ENCODE assay signal across 9 mouse cellular contexts in genomic region chr9:21961366-21961980, GRCm38 (mm10). TPM values are rescaled to one million over a fixed set of nuclear protein-coding genes. Genes with fewer than 3 reads are reported as not detected.
DNase-seq lines count a peak whose midpoint lies in the region; ATAC-seq and TF ChIP-seq lines count a peak whose summit lies in the region.
"Had no signal": no experiment of that assay in that cellular context is flagged by ENCODE, and none has a peak within 500 bp of the region (broad histone marks: within the 10 kb centered on the region; RNA-seq: fewer than 3 reads in every experiment).

No protein-coding gene starts in this region.

- TF ChIP-seq EP300 in liver, postnatal 0 days (IDR thresholded peaks at IDR 0.05; ENCODE audit: low read depth) = no peak

- H3K4me3 ChIP-seq in heart, embryonic 15.5 days = peak overlapping the region; percentile 59
- peak overlapping the region; percentile 37 for H3K4me3 ChIP-seq in hindbrain, embryonic 12.5 days
- peak overlapping the region; percentile 74 for H3K4me3 ChIP-seq in liver, postnatal 0 days (ENCODE audit: low read depth, low read length)

- peak overlapping the region; percentile 55; the same call in 1 of the 2 replicates for H3K9ac ChIP-seq in heart, embryonic 15.5 days
- 0 out of 2 replicates have a peak overlapping the region, but pooled peaks have one; percentile 35 for H3K9ac ChIP-seq in hindbrain, embryonic 12.5 days
- peak overlapping the region; percentile 70 for H3K9ac ChIP-seq in liver, postnatal 0 days (replicated peaks)

- no peaks in the 10 kb centered on the region for H3K36me3 ChIP-seq in heart, embryonic 15.5 days
- H3K36me3 ChIP-seq in hindbrain, embryonic 12.5 days = no peaks in the 10 kb centered on the region
- peaks cover 32% of the 10 kb centered on the region for H3K36me3 ChIP-seq in liver, postnatal 0 days (replicated peaks; ENCODE audit: insufficient read depth, low read length)

- no peak overlapping the region for H3K27ac ChIP-seq in heart, embryonic 15.5 days
- H3K27ac ChIP-seq in hindbrain, embryonic 12.5 days = no peak overlapping the region
- H3K27ac ChIP-seq in liver, postnatal 0 days (ENCODE audit: low read depth) = peak overlapping the region; percentile 81
- H3K27ac ChIP-seq: macrophage had no signal

- no peak for ATAC-seq in heart, embryonic 15.5 days (replicated peaks; ENCODE audit: insufficient number of reproducible peaks, insufficient read depth, low FRiP score, low read depth)
- ATAC-seq in hindbrain, embryonic 12.5 days (ENCODE audit: low FRiP score) = no peak
- no peak for ATAC-seq in liver, postnatal 0 days

- peaks cover 39% of the 10 kb centered on the region for H3K4me1 ChIP-seq in heart, embryonic 15.5 days (replicated peaks)
- H3K4me1 ChIP-seq in hindbrain, embryonic 12.5 days = peaks cover 27% of the 10 kb centered on the region
- peaks cover 34% of the 10 kb centered on the region for H3K4me1 ChIP-seq in liver, postnatal 0 days (ENCODE audit: insufficient read depth)

- H3K4me2 ChIP-seq in heart, embryonic 15.5 days = peak overlapping the region; percentile 98
- H3K4me2 ChIP-seq in hindbrain, embryonic 12.5 days (replicated peaks) = peak overlapping the region; percentile 59
- H3K4me2 ChIP-seq in liver, postnatal 0 days (ENCODE audit: low read depth, low read length) = peak overlapping the region; percentile 71

- WGBS in heart, embryonic 15.5 days = 2% methylated on average over 35 of the region's 35 CpGs
- WGBS in hindbrain, embryonic 12.5 days = 2% methylated on average over 35 of the region's 35 CpGs
- WGBS in liver, postnatal 0 days (ENCODE audit: insufficient replicate concordance) = 4% methylated on average over 35 of the region's 35 CpGs

- H3K27me3 ChIP-seq in heart, embryonic 15.5 days = peaks cover 32% of the 10 kb centered on the region
- H3K27me3 ChIP-seq in hindbrain, embryonic 12.5 days = peaks cover 55% of the 10 kb centered on the region
- 0 out of 2 replicates have a peak, but pooled peaks cover 11% of the 10 kb centered on the region for H3K27me3 ChIP-seq in liver, postnatal 0 days (ENCODE audit: insufficient read depth, low read length)

- TF ChIP-seq CTCF in liver, postnatal 0 days (IDR thresholded peaks at IDR 0.05; ENCODE audit: low read depth) = 0 out of 2 replicates have a peak, but pooled peaks have one; percentile 7

- no peak for DNase-seq in heart, postnatal 4 days
- peak; percentile 19 for DNase-seq in Muller cell, postnatal 12 days (ENCODE audit: inconsistent ontology term)
- peak; percentile 47 for DNase-seq in liver, postnatal 0 days
- no peak for DNase-seq in adipocyte (ENCODE audit: low spot score)
- no peak for DNase-seq in cerebellum, adult 11-12 months
- DNase-seq in thymus, adult 18-20 months = no peak

- no peaks in the 10 kb centered on the region for H3K9me3 ChIP-seq in heart, embryonic 15.5 days (replicated peaks)
- H3K9me3 ChIP-seq in hindbrain, embryonic 12.5 days (replicated peaks) = no peaks in the 10 kb centered on the region
- no peaks in the 10 kb centered on the region for H3K9me3 ChIP-seq in liver, postnatal 0 days (ENCODE audit: low read length)

RNA-seq across cellular contexts. Expression of gene Epor, which starts 1.8 kb away (rescaled TPM):
- polyA plus RNA-seq in heart, embryonic 15.5 days (2015; fragmentation: Nextera tagmentation; extraction: Ambion mirVana) = 2.9 and 4.7 TPM in 2 replicates
- 1 to 10 TPM; 1.7 to 2.1 TPM for total RNA-seq in heart, postnatal 4 days (2021)
- 4.3 TPM in 2 replicates for polyA plus RNA-seq in hindbrain, embryonic 12.5 days (2016; fragmentation: Nextera tagmentation; extraction: Ambion mirVana)
- 40.6 and 41.6 TPM in 2 replicates for polyA plus RNA-seq in liver, postnatal 0 days (2015; fragmentation: Nextera tagmentation; extraction: Ambion mirVana)

RNA-seq across cellular contexts. Expression of gene Swsap1, which starts 5.9 kb away (rescaled TPM):
- polyA plus RNA-seq in heart, embryonic 15.5 days (2015; fragmentation: Nextera tagmentation; extraction: Ambion mirVana) = 4.4 and 5.2 TPM in 2 replicates
- total RNA-seq in heart, postnatal 4 days (2021) = 1 to 10 TPM; 8.8 to 9.0 TPM
- polyA plus RNA-seq in hindbrain, embryonic 12.5 days (2016; fragmentation: Nextera tagmentation; extraction: Ambion mirVana) = 7.2 and 9.5 TPM in 2 replicates
- polyA plus RNA-seq in liver, postnatal 0 days (2015; fragmentation: Nextera tagmentation; extraction: Ambion mirVana) = 2.3 and 2.6 TPM in 2 replicates

RNA-seq across cellular contexts. Expression of gene Plppr2, which starts 24.6 kb away (rescaled TPM):
- 3.2 and 5.7 TPM in 2 replicates for polyA plus RNA-seq in heart, embryonic 15.5 days (2015; fragmentation: Nextera tagmentation; extraction: Ambion mirVana)
- total RNA-seq in heart, postnatal 4 days (2021) = 1 to 10 TPM; 3.0 to 3.1 TPM
- polyA plus RNA-seq in hindbrain, embryonic 12.5 days (2016; fragmentation: Nextera tagmentation; extraction: Ambion mirVana) = 48.3 and 54.9 TPM in 2 replicates
- 0.70 and 1.0 TPM in 2 replicates for polyA plus RNA-seq in liver, postnatal 0 days (2015; fragmentation: Nextera tagmentation; extraction: Ambion mirVana)

RNA-seq across cellular contexts. Expression of gene Rgl3, which starts 27.8 kb away (rescaled TPM):
- 1.8 and 3.0 TPM in 2 replicates for polyA plus RNA-seq in heart, embryonic 15.5 days (2015; fragmentation: Nextera tagmentation; extraction: Ambion mirVana)
- total RNA-seq in heart, postnatal 4 days (2021) = under 1 TPM; 0.71 to 0.97 TPM
- polyA plus RNA-seq in hindbrain, embryonic 12.5 days (2016; fragmentation: Nextera tagmentation; extraction: Ambion mirVana) = 1.9 TPM in 2 replicates
- 0.14 and 0.32 TPM in 2 replicates for polyA plus RNA-seq in liver, postnatal 0 days (2015; fragmentation: Nextera tagmentation; extraction: Ambion mirVana)

RNA-seq across cellular contexts. Expression of gene Tmem205, which starts 34.1 kb away (rescaled TPM):
- polyA plus RNA-seq in heart, embryonic 15.5 days (2015; fragmentation: Nextera tagmentation; extraction: Ambion mirVana) = 36.9 and 44.9 TPM in 2 replicates
- 10 to 100 TPM; 20.1 to 21.3 TPM for total RNA-seq in heart, postnatal 4 days (2021)
- 37.0 and 37.5 TPM in 2 replicates for polyA plus RNA-seq in hindbrain, embryonic 12.5 days (2016; fragmentation: Nextera tagmentation; extraction: Ambion mirVana)
- 222 and 246 TPM in 2 replicates for polyA plus RNA-seq in liver, postnatal 0 days (2015; fragmentation: Nextera tagmentation; extraction: Ambion mirVana)

Comparison
In these comparisons a context has a peak if more than half of its experiments do, and no peak if none do; other contexts are left out.
1. DNase-seq: peak in Muller cell, postnatal 12 days (single experiment) and liver, postnatal 0 days (single experiment); none in heart, postnatal 4 days (single experiment), adipocyte (single experiment), cerebellum, adult 11-12 months (single experiment) and thymus, adult 18-20 months (0 of 2).
2. Peak in every context shown above with its lines, with median percentiles within 50 percentile points of each other: H3K4me2 ChIP-seq, H3K4me3 ChIP-seq and H3K9ac ChIP-seq.